Mouse (Mus musculus) lung, adult 2 months (tissue): ENCODE measurements around the gene Chp1. TPM values are rescaled to one million over a fixed set of nuclear protein-coding genes. Genes with fewer than 3 reads are reported as not detected.
A peak's percentile ranks its signal among the peaks of the same experiment; 100 is the strongest.

Experiments used
- DNase-seq: peaks from one replicate; pipeline ENCODE4 v3.0.0; 2022
- H3K4me1 ChIP-seq: fragments of 200-500 bp; 2 replicates; pipeline ENCODE4 v1.6.1; 2011; ENCODE audit warnings: low read length; ENCODE audit not compliant: control insufficient read depth, insufficient read depth
- H3K4me3 ChIP-seq: fragments of 200-500 bp; replicated peaks from 2 replicates; pipeline ENCODE3; 2011; ENCODE audit warnings: low read depth, mild to moderate bottlenecking, control low read depth, low read length; ENCODE audit errors: extremely low read depth
- CTCF ChIP-seq: fragments of 200-500 bp; IDR thresholded peaks from 2 replicates; pipeline ENCODE4 v1.5.1; 2011; ENCODE audit warnings: mild to moderate bottlenecking, low read length, control low read depth; ENCODE audit not compliant: insufficient read depth
- POLR2A ChIP-seq: fragments of 200-500 bp; IDR thresholded peaks from 2 replicates; pipeline ENCODE4 v1.6.1; 2011; ENCODE audit warnings: low read depth, mild to moderate bottlenecking, control low read depth, low read length, borderline replicate concordance; ENCODE audit errors: extremely low read depth
- WGBS: fragments of 180-500 bp; shearing (Covaris S2); methylation state at CpG from one replicate; pipeline ENCODE4 v1.1.7; 2018; 5-methylcytosine and 5-hydroxymethylcytosine counted together
- polyA plus RNA-seq: library from polyadenylated mRNA; depleted of rRNA; stranded (reverse); fragments of >200 nt; gene quantifications from 2 replicates; pipeline ENCODE4 v1.2.3, GENCODE M21; 2012

Chp1 gene
- polyA plus RNA-seq, 1 experiment: 99.6 TPM

- no peak for DNase-seq
- Histone ChIP-seq H3K4me3 (no peak overlapping the region), H3K4me1 (no peaks in the 10 kb centered on the region)
- TF ChIP-seq CTCF: no peak
- TF ChIP-seq POLR2A: no peak
- 81% methylated on average over 4 of the region's 4 CpGs for WGBS
Measured at GRCm38 (mm10) chr2:119523836-119524235, 23.7 kb upstream of the Chp1 start.

GRCm38 (mm10) chr2:119525422-119525821 lies 22.1 kb upstream of the Chp1 start:
- no peak for TF ChIP-seq POLR2A
- no peak for TF ChIP-seq CTCF
- WGBS: 49% methylated on average over 4 of the region's 4 CpGs
- DNase-seq: no peak
- Histone ChIP-seq H3K4me3 (no peak overlapping the region), H3K4me1 (no peaks in the 10 kb centered on the region)

- DNase-seq: no peak
- TF ChIP-seq CTCF: no peak
- no peak for TF ChIP-seq POLR2A
- WGBS: 68% methylated on average over 9 of the region's 9 CpGs
Measured at GRCm38 (mm10) chr2:119538802-119539201, 8.7 kb upstream of the Chp1 start.

GRCm38 (mm10) chr2:119542106-119542505 lies 5.4 kb upstream of the Chp1 start:
- Histone ChIP-seq H3K4me1 (no peaks in the 10 kb centered on the region), H3K4me3 (no peak overlapping the region)
- TF ChIP-seq POLR2A (no peak), CTCF (peak; percentile 53; the same call in 1 of the 2 replicates)
- DNase-seq: peak; percentile 56
- 23% methylated on average over 1 of the region's 1 CpGs for WGBS

More at GRCm38 (mm10) chr2:119538802-119539201, 8.7 kb upstream of the Chp1 start:
- Histone ChIP-seq H3K4me1 (no peaks in the 10 kb centered on the region), H3K4me3 (no peak overlapping the region)

GRCm38 (mm10) chr2:119543656-119544055 lies 3.8 kb upstream of the Chp1 start:
- DNase-seq: no peak
- H3K4me3 ChIP-seq: no peak overlapping the region
- peaks cover 2% of the 10 kb centered on the region for H3K4me1 ChIP-seq
- TF ChIP-seq POLR2A: no peak
- no peak for TF ChIP-seq CTCF
- WGBS: 65% methylated on average over 2 of the region's 2 CpGs

GRCm38 (mm10) chr2:119546848-119547521 lies 512 bp upstream of the Chp1 start:
- Histone ChIP-seq H3K4me1 (peaks cover 6% of the 10 kb centered on the region), H3K4me3 (peak overlapping the region; percentile 68)
- under 1% methylated on average over 30 of the region's 30 CpGs for WGBS
- no peak for TF ChIP-seq POLR2A
- peak; percentile 31 for TF ChIP-seq CTCF
- DNase-seq: peak; percentile 79

GRCm38 (mm10) chr2:119548371-119548660 lies 819 bp downstream of the Chp1 start:
- TF ChIP-seq POLR2A (no peak), CTCF (no peak)
- Histone ChIP-seq H3K4me3 (peak overlapping the region; percentile 97), H3K4me1 (peaks cover 6% of the 10 kb centered on the region)
- WGBS: 5% methylated on average over 3 of the region's 3 CpGs
- DNase-seq: no peak

GRCm38 (mm10) chr2:119548691-119549090 lies 1.2 kb downstream of the Chp1 start:
- peak overlapping the region; percentile 28 for H3K4me3 ChIP-seq
- TF ChIP-seq POLR2A: no peak
- TF ChIP-seq CTCF: no peak
- peak; percentile 13 for DNase-seq
- H3K4me1 ChIP-seq: peaks cover 6% of the 10 kb centered on the region
- WGBS: 57% methylated on average over 5 of the region's 5 CpGs

GRCm38 (mm10) chr2:119549678-119550077 lies 2.2 kb downstream of the Chp1 start:
- 71% methylated on average over 2 of the region's 2 CpGs for WGBS

GRCm38 (mm10) chr2:119558039-119558438 lies 10.5 kb downstream of the Chp1 start:
- peaks cover 7% of the 10 kb centered on the region for H3K4me1 ChIP-seq
- TF ChIP-seq POLR2A (no peak), CTCF (no peak)
- WGBS: 88% methylated on average over 3 of the region's 3 CpGs
- H3K4me3 ChIP-seq: no peak overlapping the region
- DNase-seq: no peak

More at GRCm38 (mm10) chr2:119549678-119550077, 2.2 kb downstream of the Chp1 start:
- DNase-seq: no peak
- Histone ChIP-seq H3K4me3 (no peak overlapping the region), H3K4me1 (peaks cover 6% of the 10 kb centered on the region)
- TF ChIP-seq CTCF (no peak), POLR2A (no peak)
